Mouse (Mus musculus): ENCODE data around the gene Hnrnpm. TPM values are rescaled to one million over a fixed set of nuclear protein-coding genes. Genes with fewer than 3 reads are reported as not detected.
"Not testable (repeated sequence)": the region's sequence is repeated elsewhere in the genome, so short reads cannot be mapped to it uniquely, and the experiment has no call there.

Hnrnpm gene
- total RNA-seq, 2 experiments from 2014 or later: 127 to 144 TPM

- DNase-seq: peak; percentile 18 to 27
- intact Hi-C loops (cut with DNase I): no loop called here
Measured at GRCm38 (mm10) chr17:33675452-33675851, 11.2 kb downstream of the Hnrnpm start.

- no peak for DNase-seq
- intact Hi-C loops (cut with DNase I): no loop called here
Measured at GRCm38 (mm10) chr17:33673837-33674236, 12.8 kb downstream of the Hnrnpm start.

GRCm38 (mm10) chr17:33669681-33670080, 17.0 kb downstream of the Hnrnpm start:
- no peak for DNase-seq
- intact Hi-C loops (cut with DNase I): no loop called here

- intact Hi-C loops (cut with DNase I): no loop called here
- DNase-seq: no peak
Measured at GRCm38 (mm10) chr17:33666813-33667212, 19.8 kb downstream of the Hnrnpm start.

- intact Hi-C loops (cut with DNase I): no loop called here
- no peak for DNase-seq
Measured at GRCm38 (mm10) chr17:33649781-33650475, 36.7 kb downstream of the Hnrnpm start.

- no peak for DNase-seq
Measured at GRCm38 (mm10) chr17:33645073-33645472, 41.6 kb downstream of the Hnrnpm start.

GRCm38 (mm10) chr17:33644068-33644467, 42.6 kb downstream of the Hnrnpm start:
- DNase-seq: no peak
- intact Hi-C loops (cut with DNase I): no loop called here

More at GRCm38 (mm10) chr17:33645073-33645472, 41.6 kb downstream of the Hnrnpm start:
- intact Hi-C loops (cut with DNase I): no loop called here

- intact Hi-C loops (cut with DNase I): loop anchor here (10.0 kb wide), 1 partner anchor 165 kb away; no protein-coding TSS in a partner anchor
Measured at GRCm38 (mm10) chr17:33639743-33640142, 46.9 kb downstream of the Hnrnpm start.

GRCm38 (mm10) chr17:33637516-33638276, 49.0 kb downstream of the Hnrnpm start, which contains the start of gene Pram1:
Gene Pram1, plus strand, starts transcription at chr17:33638056.
- intact Hi-C loops (cut with DNase I): loop anchor here (10.0 kb wide), 1 partner anchor 167 kb away; no protein-coding TSS in a partner anchor
- no peak for DNase-seq

More at GRCm38 (mm10) chr17:33639743-33640142, 46.9 kb downstream of the Hnrnpm start:
- no peak for DNase-seq

GRCm38 (mm10) chr17:33637038-33637437, 49.6 kb downstream of the Hnrnpm start:
- DNase-seq: peak; percentile 49 to 52
- intact Hi-C loops (cut with DNase I): loop anchor here (10.0 kb wide), 1 partner anchor 168 kb away; no protein-coding TSS in a partner anchor

- no peak for DNase-seq
- intact Hi-C loops (cut with DNase I): loop anchor here (10.0 kb wide), 1 partner anchor 173 kb away; no protein-coding TSS in a partner anchor
Measured at GRCm38 (mm10) chr17:33631796-33632195, 54.9 kb downstream of the Hnrnpm start.

- DNase-seq: no peak
- intact Hi-C loops (cut with DNase I): loop anchor here (10.0 kb wide), 1 partner anchor 174 kb away; no protein-coding TSS in a partner anchor
Measured at GRCm38 (mm10) chr17:33631236-33631635, 55.4 kb downstream of the Hnrnpm start.

- intact Hi-C loops (cut with DNase I): loop anchor here (10.0 kb wide), 1 partner anchor 174 kb away; no protein-coding TSS in a partner anchor
- no peak for DNase-seq
Measured at GRCm38 (mm10) chr17:33630171-33630895, 56.3 kb downstream of the Hnrnpm start.

GRCm38 (mm10) chr17:33629487-33630125, 57.1 kb downstream of the Hnrnpm start:
- DNase-seq: peak in 1 of 2 experiments; percentile 37
- intact Hi-C loops (cut with DNase I): loop anchor here (10.0 kb wide), 1 partner anchor 175 kb away; no protein-coding TSS in a partner anchor

- intact Hi-C loops (cut with DNase I): no loop called here
- DNase-seq: peak; percentile 95 to 97
Measured at GRCm38 (mm10) chr17:33628621-33629486, 57.8 kb downstream of the Hnrnpm start, which contains the start of gene Zfp414. Gene Zfp414, plus strand, starts transcription at chr17:33629090.

GRCm38 (mm10) chr17:33627281-33627680, 59.4 kb downstream of the Hnrnpm start:
- intact Hi-C loops (cut with DNase I): no loop called here

GRCm38 (mm10) chr17:33613726-33614125, 72.9 kb downstream of the Hnrnpm start:
- DNase-seq; intact Hi-C loops (cut with DNase I): not testable (repeated sequence)

More at GRCm38 (mm10) chr17:33627281-33627680, 59.4 kb downstream of the Hnrnpm start:
- no peak for DNase-seq

GRCm38 (mm10) chr17:33610548-33610947, 76.1 kb downstream of the Hnrnpm start:
- intact Hi-C loops (cut with DNase I): no loop called here
- no peak for DNase-seq

GRCm38 (mm10) chr17:33607273-33607672, 79.4 kb downstream of the Hnrnpm start:
- intact Hi-C loops (cut with DNase I): no loop called here
- DNase-seq: no peak

Data from heart, postnatal 10 days (tissue).